Mouse (Mus musculus): Measurements from ENCODE around the gene Nupl2. TPM values are rescaled to one million over a fixed set of nuclear protein-coding genes. Genes with fewer than 3 reads are reported as not detected.

The Nupl2 gene
- polyA plus RNA-seq, 1 experiment from 2014 or later: 18.2 TPM

- no peak overlapping the region for H3K4me3 ChIP-seq
- H3K4me1 ChIP-seq: no peaks in the 10 kb centered on the region
- H3K9me3 ChIP-seq: 0 out of 2 replicates have a peak, but pooled peaks cover 7% of the 10 kb centered on the region
- ATAC-seq (ENCODE audit: low FRiP score, low read depth): no peak
- H3K27ac ChIP-seq: no peak overlapping the region
- H3K9ac ChIP-seq: no peak overlapping the region
- WGBS: 93% methylated on average over 16 of the region's 16 CpGs
- peaks cover 68% of the 10 kb centered on the region for H3K36me3 ChIP-seq
- no peak overlapping the region for H3K4me2 ChIP-seq (replicated peaks)
- H3K27me3 ChIP-seq: no peaks in the 10 kb centered on the region
Measured at GRCm38 (mm10) chr5:24181514-24182295, 16.9 kb downstream of the Nupl2 start.

GRCm38 (mm10) chr5:24182296-24182734 is 17.6 kb downstream of the Nupl2 start:
- Histone ChIP-seq H3K4me2 (replicated peaks) (no peak overlapping the region), H3K27ac (no peak overlapping the region), H3K4me1 (no peaks in the 10 kb centered on the region), H3K4me3 (no peak overlapping the region), H3K9me3 (0 out of 2 replicates have a peak, but pooled peaks cover 7% of the 10 kb centered on the region), H3K36me3 (peaks cover 63% of the 10 kb centered on the region), H3K9ac (no peak overlapping the region), H3K27me3 (no peaks in the 10 kb centered on the region)
- 92% methylated on average over 9 of the region's 9 CpGs for WGBS
- no peak for ATAC-seq (ENCODE audit: low FRiP score, low read depth)

GRCm38 (mm10) chr5:24183096-24183495 is 18.3 kb downstream of the Nupl2 start:
- ATAC-seq (ENCODE audit: low FRiP score, low read depth): no peak
- WGBS: 87% methylated on average over 6 of the region's 6 CpGs
- no peak overlapping the region for H3K4me2 ChIP-seq (replicated peaks)

GRCm38 (mm10) chr5:24184011-24184410 is 19.2 kb downstream of the Nupl2 start:
- Histone ChIP-seq H3K9ac (no peak overlapping the region), H3K4me3 (no peak overlapping the region), H3K9me3 (0 out of 2 replicates have a peak, but pooled peaks cover 7% of the 10 kb centered on the region), H3K27me3 (no peaks in the 10 kb centered on the region), H3K4me2 (replicated peaks) (no peak overlapping the region), H3K27ac (no peak overlapping the region), H3K36me3 (peaks cover 48% of the 10 kb centered on the region), H3K4me1 (no peaks in the 10 kb centered on the region)
- no peak for ATAC-seq (ENCODE audit: low FRiP score, low read depth)
- WGBS: 92% methylated on average over 5 of the region's 5 CpGs

More at GRCm38 (mm10) chr5:24183096-24183495, 18.3 kb downstream of the Nupl2 start:
- Histone ChIP-seq H3K4me3 (no peak overlapping the region), H3K9ac (no peak overlapping the region), H3K9me3 (0 out of 2 replicates have a peak, but pooled peaks cover 7% of the 10 kb centered on the region), H3K27me3 (no peaks in the 10 kb centered on the region), H3K27ac (no peak overlapping the region), H3K36me3 (peaks cover 56% of the 10 kb centered on the region), H3K4me1 (no peaks in the 10 kb centered on the region)

GRCm38 (mm10) chr5:24188476-24188875 is 23.7 kb downstream of the Nupl2 start:
- 72% methylated on average over 4 of the region's 4 CpGs for WGBS
- ATAC-seq (ENCODE audit: low FRiP score, low read depth): no peak
- Histone ChIP-seq H3K27ac (no peak overlapping the region), H3K9ac (no peak overlapping the region), H3K4me1 (no peaks in the 10 kb centered on the region), H3K4me3 (no peak overlapping the region), H3K9me3 (0 out of 2 replicates have a peak, but pooled peaks cover 7% of the 10 kb centered on the region), H3K27me3 (no peaks in the 10 kb centered on the region), H3K4me2 (replicated peaks) (no peak overlapping the region), H3K36me3 (peaks cover 18% of the 10 kb centered on the region)

GRCm38 (mm10) chr5:24191821-24192220 is 27.1 kb downstream of the Nupl2 start:
- Histone ChIP-seq H3K4me2 (replicated peaks) (no peak overlapping the region), H3K9ac (no peak overlapping the region), H3K4me1 (no peaks in the 10 kb centered on the region), H3K9me3 (no peaks in the 10 kb centered on the region), H3K36me3 (no peaks in the 10 kb centered on the region), H3K4me3 (no peak overlapping the region), H3K27me3 (no peaks in the 10 kb centered on the region), H3K27ac (no peak overlapping the region)
- no peak for ATAC-seq (ENCODE audit: low FRiP score, low read depth)
- WGBS: 85% methylated on average over 2 of the region's 2 CpGs

GRCm38 (mm10) chr5:24201006-24201405 is 36.2 kb downstream of the Nupl2 start:
- Histone ChIP-seq H3K9me3 (no peaks in the 10 kb centered on the region), H3K4me2 (replicated peaks) (no peak overlapping the region), H3K4me1 (no peaks in the 10 kb centered on the region), H3K27ac (no peak overlapping the region), H3K4me3 (no peak overlapping the region), H3K27me3 (no peaks in the 10 kb centered on the region), H3K36me3 (no peaks in the 10 kb centered on the region), H3K9ac (no peak overlapping the region)
- 74% methylated on average over 4 of the region's 4 CpGs for WGBS
- no peak for ATAC-seq (ENCODE audit: low FRiP score, low read depth)

- H3K9ac ChIP-seq: no peak overlapping the region
- no peak overlapping the region for H3K4me2 ChIP-seq (replicated peaks)
- H3K27ac ChIP-seq: no peak overlapping the region
- H3K36me3 ChIP-seq: no peaks in the 10 kb centered on the region
- H3K4me1 ChIP-seq: no peaks in the 10 kb centered on the region
- no peaks in the 10 kb centered on the region for H3K27me3 ChIP-seq
- WGBS: 81% methylated on average over 5 of the region's 5 CpGs
- H3K4me3 ChIP-seq: no peak overlapping the region
- no peaks in the 10 kb centered on the region for H3K9me3 ChIP-seq
- ATAC-seq (ENCODE audit: low FRiP score, low read depth): no peak
Measured at GRCm38 (mm10) chr5:24202492-24202891, 37.7 kb downstream of the Nupl2 start.

GRCm38 (mm10) chr5:24203266-24203665 is 38.5 kb downstream of the Nupl2 start:
- no peak overlapping the region for H3K4me2 ChIP-seq (replicated peaks)
- H3K9ac ChIP-seq: no peak overlapping the region
- no peaks in the 10 kb centered on the region for H3K27me3 ChIP-seq
- H3K4me1 ChIP-seq: no peaks in the 10 kb centered on the region
- H3K4me3 ChIP-seq: no peak overlapping the region
- H3K36me3 ChIP-seq: no peaks in the 10 kb centered on the region
- no peaks in the 10 kb centered on the region for H3K9me3 ChIP-seq
- 60% methylated on average over 5 of the region's 5 CpGs for WGBS
- no peak for ATAC-seq (ENCODE audit: low FRiP score, low read depth)
- H3K27ac ChIP-seq: no peak overlapping the region

GRCm38 (mm10) chr5:24207965-24208364 is 43.2 kb downstream of the Nupl2 start:
- Histone ChIP-seq H3K9ac (no peak overlapping the region), H3K4me3 (no peak overlapping the region), H3K27me3 (no peaks in the 10 kb centered on the region), H3K36me3 (no peaks in the 10 kb centered on the region), H3K27ac (no peak overlapping the region), H3K9me3 (no peaks in the 10 kb centered on the region), H3K4me1 (no peaks in the 10 kb centered on the region), H3K4me2 (replicated peaks) (no peak overlapping the region)
- ATAC-seq (ENCODE audit: low FRiP score, low read depth): no peak
- WGBS: 51% methylated on average over 10 of the region's 10 CpGs

- Histone ChIP-seq H3K27ac (no peak overlapping the region), H3K4me3 (no peak overlapping the region), H3K4me1 (no peaks in the 10 kb centered on the region), H3K36me3 (no peaks in the 10 kb centered on the region), H3K4me2 (replicated peaks) (no peak overlapping the region), H3K9me3 (no peaks in the 10 kb centered on the region), H3K27me3 (no peaks in the 10 kb centered on the region), H3K9ac (no peak overlapping the region)
- no peak for ATAC-seq (ENCODE audit: low FRiP score, low read depth)
- 84% methylated on average over 5 of the region's 5 CpGs for WGBS
Measured at GRCm38 (mm10) chr5:24208505-24208904, 43.7 kb downstream of the Nupl2 start.

- Histone ChIP-seq H3K4me1 (no peaks in the 10 kb centered on the region), H3K9me3 (no peaks in the 10 kb centered on the region), H3K27me3 (peaks cover 15% of the 10 kb centered on the region), H3K9ac (no peak overlapping the region), H3K4me3 (no peak overlapping the region), H3K27ac (no peak overlapping the region), H3K4me2 (replicated peaks) (no peak overlapping the region), H3K36me3 (no peaks in the 10 kb centered on the region)
- ATAC-seq (ENCODE audit: low FRiP score, low read depth): no peak
- 70% methylated on average over 3 of the region's 3 CpGs for WGBS
Measured at GRCm38 (mm10) chr5:24213861-24214546, 49.2 kb downstream of the Nupl2 start.

Measured in limb, embryonic 13.5 days (tissue).